Mouse (Mus musculus) kidney, embryonic 14.5 days (tissue): ENCODE results near the gene Fancl. TPM values are rescaled to one million over a fixed set of nuclear protein-coding genes. Genes with fewer than 3 reads are reported as not detected.

ENCODE experiments used
- ATAC-seq: fragments of 200-750 bp; cut with Nextera tagmentation; 2 replicates; pipeline ENCODE4 v1.8.0; 2017; ENCODE audit warnings: moderate number of reproducible peaks, mild to moderate bottlenecking, moderate TSS enrichment, moderate library complexity; ENCODE audit not compliant: low FRiP score, low TSS enrichment
- H3K27ac ChIP-seq: fragments of 300-500 bp; sonication (generic); 2 replicates; pipeline ENCODE4 v1.5.1; 2014; ENCODE audit warnings: low read depth, mild to moderate bottlenecking, low read length, moderate library complexity, mixed read lengths
- H3K27me3 ChIP-seq: fragments of 300-500 bp; sonication (generic); 2 replicates; pipeline ENCODE4 v1.6.1; 2014; ENCODE audit warnings: mild to moderate bottlenecking, low read length; ENCODE audit not compliant: control insufficient read depth, insufficient read depth
- H3K36me3 ChIP-seq: fragments of 300-500 bp; sonication (generic); 2 replicates; pipeline ENCODE4 v1.6.1; 2014; ENCODE audit warnings: low read length, mixed read lengths; ENCODE audit not compliant: control insufficient read depth, insufficient read depth
- H3K4me1 ChIP-seq: fragments of 300-500 bp; sonication (generic); 2 replicates; pipeline ENCODE4 v1.6.1; 2014; ENCODE audit warnings: low read length, mixed read lengths; ENCODE audit not compliant: control insufficient read depth, insufficient read depth
- H3K4me2 ChIP-seq: fragments of 300-500 bp; sonication (generic); replicated peaks from 2 replicates; pipeline ENCODE4 v1.6.1; 2014; ENCODE audit warnings: low read depth, mild to moderate bottlenecking, low read length
- H3K4me3 ChIP-seq: fragments of 300-500 bp; sonication (generic); 2 replicates; pipeline ENCODE4 v1.5.1; 2014; ENCODE audit warnings: mild to moderate bottlenecking, low read length
- H3K9ac ChIP-seq: fragments of 300-500 bp; sonication (generic); 2 replicates; pipeline ENCODE4 v1.6.1; 2014; ENCODE audit warnings: low read depth, mild to moderate bottlenecking, low read length, moderate library complexity
- H3K9me3 ChIP-seq: fragments of 300-500 bp; sonication (generic); 2 replicates; pipeline ENCODE4 v1.6.1; 2016; ENCODE audit warnings: low read length; ENCODE audit not compliant: control insufficient read depth
- WGBS: fragments of 180-500 bp; shearing (Covaris S2); extraction: QIAGEN DNeasy Blood & Tissue Kit; methylation state at CpG from one replicate; pipeline ENCODE4 v1.1.7; 2014; 5-methylcytosine and 5-hydroxymethylcytosine counted together
- polyA plus RNA-seq: library from polyadenylated mRNA; unstranded; fragments of >200 nt; fragmentation: Nextera tagmentation; extraction: Ambion mirVana; gene quantifications from 2 replicates; pipeline ENCODE4 v1.2.1, GENCODE M21; 2014

Fancl gene
- polyA plus RNA-seq, 1 experiment from 2014 or later = 33.6 TPM

- ATAC-seq = no peak
- Histone ChIP-seq H3K9ac (no peak overlapping the region), H3K27ac (no peak overlapping the region), H3K4me2 (no peak overlapping the region), H3K36me3 (no peaks in the 10 kb centered on the region), H3K9me3 (no peaks in the 10 kb centered on the region), H3K4me1 (no peaks in the 10 kb centered on the region), H3K27me3 (no peaks in the 10 kb centered on the region), H3K4me3 (no peak overlapping the region)
- WGBS = 83% methylated on average over 3 of the region's 3 CpGs
Measured at GRCm38 (mm10) chr11:26518991-26519390, 133.1 kb downstream of the Fancl start.

Other genes with a start within 250 kb of the Fancl start
- gene 5730522E02Rik, start 175.4 kb upstream of the Fancl start, polyA plus RNA-seq = 3.1 TPM in 2 replicates
- 0.54 TPM in 1 of 2 replicates, not detected in the other for gene Gm6899, start 207.1 kb downstream of the Fancl start, polyA plus RNA-seq
- gene Vrk2, start 207.9 kb downstream of the Fancl start, polyA plus RNA-seq = 19.4 and 19.7 TPM in 2 replicates